In genomic region chr9:81113044-81113443, GRCm38 (mm10) we compare ENCODE assay signal across 20 mouse cellular contexts.
DNase-seq lines count a peak whose midpoint lies in the region; ATAC-seq lines count a peak whose summit lies in the region.
"Had no signal": no experiment of that assay in that cellular context is flagged by ENCODE, and none has a peak within 500 bp of the region (broad histone marks: within the 10 kb centered on the region; RNA-seq: fewer than 3 reads in every experiment).

No protein-coding gene starts in this region.

- H3K27ac ChIP-seq in liver, embryonic 11.5 days (ENCODE audit: low read depth, low read length) = no peak overlapping the region
- H3K27ac ChIP-seq: embryonic facial prominence, embryonic 10.5 days; embryonic facial prominence, embryonic 12.5 days; forebrain, embryonic 13.5 days; forebrain, embryonic 15.5 days had no signal

- intact Hi-C loops in left cerebral cortex, postnatal 4 days (cut with DNase I) = no loop called here

- H3K9me3 ChIP-seq in liver, embryonic 11.5 days (ENCODE audit: control insufficient read depth, low read length) = no peaks in the 10 kb centered on the region
- H3K9me3 ChIP-seq: embryonic facial prominence, embryonic 10.5 days; embryonic facial prominence, embryonic 12.5 days; forebrain, embryonic 13.5 days; forebrain, embryonic 15.5 days had no signal

- no peaks in the 10 kb centered on the region for H3K4me1 ChIP-seq in liver, embryonic 11.5 days (replicated peaks; ENCODE audit: control insufficient read depth, insufficient read depth, low read length)
- H3K4me1 ChIP-seq: embryonic facial prominence, embryonic 10.5 days; embryonic facial prominence, embryonic 12.5 days; forebrain, embryonic 13.5 days; forebrain, embryonic 15.5 days had no signal

- DNase-seq in MEL-GATA-1-ER (ENCODE audit: extremely low read depth, low read depth) = peak; percentile 3
- DNase-seq in liver, embryonic 11.5 days (ENCODE audit: low spot score) = no peak
- DNase-seq in left cerebral cortex, postnatal 4 days = no peak
- no peak for DNase-seq in kidney, adult 8-10 months
- DNase-seq: adrenal gland, adult 2 months; adrenal gland, postnatal 10 days; adrenal gland, postnatal 25 days; cerebellum, adult 11 months; cerebellum, adult 18-20 months; cerebellum, adult 8-10 months; cerebellum, adult 9-11 months; cerebellum, postnatal 14 days; cerebellum, postnatal 36 days; forebrain, postnatal 0 days had no signal

- peak; percentile 89 for ATAC-seq in granulocyte monocyte progenitor cell, adult 5-6 weeks (replicated peaks; ENCODE audit: poor library complexity, severe bottlenecking)
- peak; percentile 88 for ATAC-seq in megakaryocyte progenitor cell, adult 5-6 weeks (replicated peaks; ENCODE audit: poor library complexity)
- no peak for ATAC-seq in liver, embryonic 11.5 days (replicated peaks; ENCODE audit: low FRiP score)
- ATAC-seq: forebrain, embryonic 13.5 days; forebrain, embryonic 15.5 days; forebrain, postnatal 0 days had no signal

- no peak overlapping the region for H3K4me2 ChIP-seq in liver, embryonic 11.5 days
- H3K4me2 ChIP-seq: embryonic facial prominence, embryonic 12.5 days; forebrain, embryonic 13.5 days; forebrain, embryonic 15.5 days had no signal

- no peaks in the 10 kb centered on the region for H3K36me3 ChIP-seq in liver, embryonic 11.5 days (ENCODE audit: control insufficient read depth, insufficient read depth, low read length)
- H3K36me3 ChIP-seq: embryonic facial prominence, embryonic 10.5 days; embryonic facial prominence, embryonic 12.5 days; forebrain, embryonic 15.5 days had no signal

- 71% methylated on average over 2 of the region's 2 CpGs for WGBS in liver, embryonic 11.5 days

- H3K9ac ChIP-seq in liver, embryonic 11.5 days (ENCODE audit: low read depth, low read length) = no peak overlapping the region
- H3K9ac ChIP-seq: embryonic facial prominence, embryonic 12.5 days; forebrain, embryonic 13.5 days; forebrain, embryonic 15.5 days; forebrain, postnatal 0 days had no signal

- no peaks in the 10 kb centered on the region for H3K27me3 ChIP-seq in liver, embryonic 11.5 days (replicated peaks; ENCODE audit: control insufficient read depth, insufficient read depth, low read length)
- H3K27me3 ChIP-seq: embryonic facial prominence, embryonic 12.5 days; forebrain, embryonic 13.5 days; forebrain, embryonic 15.5 days had no signal

- no peak overlapping the region for H3K4me3 ChIP-seq in liver, embryonic 11.5 days (ENCODE audit: low read depth, low read length)
- H3K4me3 ChIP-seq: embryonic facial prominence, embryonic 10.5 days; embryonic facial prominence, embryonic 12.5 days; forebrain, embryonic 13.5 days; forebrain, embryonic 15.5 days had no signal
